Mouse (Mus musculus): ENCODE results near the gene Limk1.

GRCm38 (mm10) chr5:134613727-134614126 is 74.7 kb downstream of the Limk1 start:
- TF ChIP-seq MYOG (IDR thresholded peaks at IDR 0.05; ENCODE audit: control insufficient read depth in 1 of 3, insufficient read depth in 1 of 3, insufficient read length in 2 of 3, low read depth in 2 of 3) (no peak), POLR2A (IDR thresholded peaks at IDR 0.05; ENCODE audit: insufficient read length, low read depth) (no peak), MAX (IDR thresholded peaks at IDR 0.05; ENCODE audit: low read depth) (no peak), E2F4 (IDR thresholded peaks at IDR 0.05; ENCODE audit: insufficient read depth) (no peak), POLR2AphosphoS2 (IDR thresholded peaks at IDR 0.05; ENCODE audit: insufficient read length, low read depth) (peak; percentile 23), USF1 (IDR thresholded peaks at IDR 0.05; ENCODE audit: low read depth) (no peak), TCF3 (IDR thresholded peaks at IDR 0.05; ENCODE audit: insufficient read length, low read depth) (no peak), MYOD1 (IDR thresholded peaks at IDR 0.05; ENCODE audit: control insufficient read depth in 1 of 3, insufficient read length in 2 of 3, low read depth in 2 of 3) (no peak), CEBPB (IDR thresholded peaks at IDR 0.05; ENCODE audit: insufficient read depth, poor library complexity, severe bottlenecking) (no peak), TCF12 (IDR thresholded peaks at IDR 0.05; ENCODE audit: insufficient read depth, poor library complexity, severe bottlenecking) (no peak), SRF (IDR thresholded peaks at IDR 0.05; ENCODE audit: control insufficient read depth, insufficient read length, low read depth) (no peak), REST (IDR thresholded peaks at IDR 0.05; ENCODE audit: insufficient read depth, insufficient read length) (no peak)
